Comparison of ENCODE assay signal across 20 mouse cellular contexts in genomic region chr19:38750192-38750591, GRCm38 (mm10).
DNase-seq lines count a peak whose midpoint lies in the region; TF ChIP-seq lines count a peak whose summit lies in the region.
"Had no signal": no experiment of that assay in that cellular context is flagged by ENCODE, and none has a peak within 500 bp of the region (broad histone marks: within the 10 kb centered on the region; RNA-seq: fewer than 3 reads in every experiment).

No protein-coding gene starts in this region.

- no peak overlapping the region for H3K9ac ChIP-seq in heart, adult 2 months (ENCODE audit: low read depth, low read length)
- H3K9ac ChIP-seq: forebrain, embryonic 13.5 days; liver, embryonic 12.5 days; midbrain, embryonic 13.5 days; stomach, embryonic 15.5 days had no signal

- intact Hi-C loops in heart, adult 2 months (cut with DNase I), result no loop called here
- intact Hi-C loops in heart, postnatal 14 days (cut with DNase I), result no loop called here
- intact Hi-C loops in left cerebral cortex, adult 2 months (cut with DNase I), result no loop called here
- intact Hi-C loops in left cerebral cortex, postnatal 10 days (cut with DNase I), result no loop called here

- H3K36me3 ChIP-seq in heart, adult 2 months (ENCODE audit: control insufficient read depth, insufficient read depth, low read length), result no peaks in the 10 kb centered on the region
- H3K36me3 ChIP-seq: heart, embryonic 10.5 days; liver, embryonic 12.5 days; midbrain, embryonic 13.5 days; stomach, embryonic 15.5 days had no signal

- H3K4me3 ChIP-seq in heart, adult 2 months, result no peak overlapping the region
- H3K4me3 ChIP-seq in left cerebral cortex, adult 2 months, result no peak overlapping the region
- H3K4me3 ChIP-seq: forebrain, embryonic 13.5 days; heart, embryonic 10.5 days; liver, embryonic 12.5 days; midbrain, embryonic 13.5 days; stomach, embryonic 15.5 days had no signal

- no peaks in the 10 kb centered on the region for H3K4me1 ChIP-seq in heart, adult 2 months (ENCODE audit: control insufficient read depth, insufficient read depth, low read length)
- H3K4me1 ChIP-seq: forebrain, embryonic 13.5 days; liver, embryonic 12.5 days; midbrain, embryonic 13.5 days; stomach, embryonic 15.5 days had no signal

- no peak for TF ChIP-seq EP300 in heart, adult 2 months (IDR thresholded peaks at IDR 0.05; ENCODE audit: insufficient read depth, low read depth, low read length)

- H3K79me2 ChIP-seq in heart, adult 2 months (replicated peaks; ENCODE audit: control insufficient read depth, insufficient read depth, low read length), result no peaks in the 10 kb centered on the region

- H3K27me3 ChIP-seq in heart, adult 2 months (ENCODE audit: control insufficient read depth, insufficient read depth, low read length), result no peaks in the 10 kb centered on the region
- H3K27me3 ChIP-seq: forebrain, embryonic 13.5 days; liver, embryonic 12.5 days; midbrain, embryonic 13.5 days; stomach, embryonic 15.5 days had no signal

- TF ChIP-seq POLR2A in heart, adult 2 months (IDR thresholded peaks at IDR 0.05; ENCODE audit: insufficient read depth, low read depth, low read length), result no peak

- peak; percentile 25 for TF ChIP-seq CTCF in heart, adult 2 months (IDR thresholded peaks at IDR 0.05)
- TF ChIP-seq CTCF in left cerebral cortex, adult 2 months (IDR thresholded peaks at IDR 0.05), result peak; percentile 24

- 66% methylated on average over 4 of the region's 4 CpGs for WGBS in heart, adult 2 months

- H3K27ac ChIP-seq in heart, adult 2 months, result no peak overlapping the region
- no peak overlapping the region for H3K27ac ChIP-seq in left cerebral cortex, adult 2 months
- H3K27ac ChIP-seq: forebrain, embryonic 13.5 days; heart, embryonic 10.5 days; liver, embryonic 12.5 days; midbrain, embryonic 13.5 days; stomach, embryonic 15.5 days had no signal

- no peak for DNase-seq in heart, adult 2 months
- no peak for DNase-seq in heart, postnatal 14 days
- DNase-seq in left cerebral cortex, adult 2 months (ENCODE audit: extremely low spot score in 1 of 2, low spot score in 2 of 2), result no peak
- no peak for DNase-seq in left cerebral cortex, postnatal 10 days (ENCODE audit: extremely low spot score in 1 of 2, low spot score in 2 of 2)
- DNase-seq in 3T3-L1 (ENCODE audit: low read depth, low spot score) (peak; percentile 42), ES-CJ7 (ENCODE audit: low read depth, low spot score) (peak; percentile 7)
- no peak for DNase-seq in cerebellum, postnatal 36 days
- DNase-seq in cerebellum, adult 11 months, result no peak
- DNase-seq: adrenal gland, postnatal 10 days; cerebellum, adult 11-12 months; heart, postnatal 10 days; kidney, adult 2 months; kidney, postnatal 14 days; right cerebral cortex, postnatal 25 days; thymus, adult 2 months had no signal

Comparison
In these comparisons a context has a peak if more than half of its experiments do, and no peak if none do; other contexts are left out.
1. DNase-seq: peak in 3T3-L1 (single experiment) and ES-CJ7 (single experiment); none in heart, adult 2 months (0 of 2), heart, postnatal 14 days (0 of 2), left cerebral cortex, adult 2 months (0 of 2), left cerebral cortex, postnatal 10 days (0 of 2), cerebellum, postnatal 36 days (0 of 2) and cerebellum, adult 11 months (single experiment).